Mouse (Mus musculus): ENCODE data around the gene Cav3. TPM values are rescaled to one million over a fixed set of nuclear protein-coding genes. Genes with fewer than 3 reads are reported as not detected.

Cav3 gene
- polyA plus RNA-seq (2021), result not detected

DNA sequence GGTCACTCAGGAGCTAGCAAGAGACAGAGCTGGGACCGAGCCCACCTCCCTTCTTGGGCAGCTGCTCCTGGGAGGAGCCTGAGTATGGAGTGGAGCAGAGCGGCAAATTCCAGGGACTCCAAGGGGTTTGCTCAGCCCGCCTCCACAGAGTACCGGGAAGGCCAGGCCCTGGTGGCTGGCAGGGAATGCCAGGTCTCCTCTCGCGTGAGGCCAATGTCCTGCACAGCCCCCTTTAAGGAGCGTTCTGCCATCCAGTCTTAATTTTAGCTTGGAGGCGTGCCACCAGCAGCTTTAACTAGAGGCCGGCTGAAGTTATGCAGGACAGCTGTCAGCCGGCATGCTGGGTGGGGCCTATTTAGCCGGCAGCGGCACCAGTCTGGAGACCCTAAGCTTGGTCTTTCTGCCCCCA lies at the start of gene Cav3:
Cav3 (plus strand) TSS at position 165 of the 409 bp plus-strand sequence.
- no peak for TF ChIP-seq CTCF (IDR thresholded peaks at IDR 0.05)
- ATAC-seq, result no peak
- peaks cover 5% of the 10 kb centered on the region for H3K27me3 ChIP-seq
- in situ Hi-C loops (cut with MboI; ENCODE audit: low pct_unique_long_range_greater_than_20kb), result no loop called here
- no peak for DNase-seq (ENCODE audit: low read depth, low spot score)
- POLR2A ChIA-PET, result no interaction called here
- CTCF ChIA-PET, result no interaction called here

DNA sequence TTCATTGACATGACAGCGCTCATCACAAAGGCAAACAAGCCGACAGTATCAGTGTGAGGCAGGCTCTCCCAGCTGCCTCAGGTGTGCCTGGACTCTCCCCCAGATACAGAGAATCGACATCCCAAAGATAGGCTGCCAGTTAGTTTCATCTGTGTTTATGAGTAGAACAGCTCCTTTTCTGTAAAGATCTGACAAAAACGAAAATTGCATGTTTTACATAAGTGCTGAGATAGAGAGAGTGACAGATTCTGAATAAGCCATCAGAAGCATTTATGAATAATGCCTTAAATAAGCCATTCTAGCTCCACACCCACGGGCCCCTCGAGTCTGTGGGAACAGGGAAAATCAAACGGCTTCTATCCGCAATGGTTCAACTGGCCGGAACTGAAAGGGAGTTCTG lies 40.0 kb upstream of the Cav3 start:
- TF ChIP-seq CTCF (IDR thresholded peaks at IDR 0.05), result no peak
- ATAC-seq (no peak), DNase-seq (ENCODE audit: low read depth, low spot score) (no peak)
- in situ Hi-C loops (cut with MboI; ENCODE audit: low pct_unique_long_range_greater_than_20kb), result no loop called here
- peaks cover 5% of the 10 kb centered on the region for H3K27me3 ChIP-seq
- POLR2A ChIA-PET, result no interaction called here
- CTCF ChIA-PET, result no interaction called here

DNA sequence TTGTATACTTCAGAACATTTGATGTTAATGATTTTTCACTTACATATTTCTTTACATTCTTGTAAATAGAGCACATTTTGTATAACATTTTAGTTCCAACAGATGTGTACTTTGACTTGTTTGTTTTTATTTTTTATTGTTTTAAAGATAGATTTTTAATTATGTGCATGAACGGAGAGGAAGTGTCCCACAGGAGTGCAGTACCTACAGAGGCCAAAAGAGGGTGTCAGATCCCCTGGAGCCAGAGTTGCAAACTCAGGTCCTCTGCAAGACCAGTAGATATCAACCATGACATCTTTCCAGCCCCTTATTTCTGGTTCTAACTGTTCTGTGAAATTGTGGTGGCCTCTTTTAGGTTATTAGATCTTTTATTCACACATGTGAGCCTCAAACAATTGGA lies 38.4 kb upstream of the Cav3 start:
- ChIA-PET POLR2A (no interaction called here), CTCF (no interaction called here)
- in situ Hi-C loops (cut with MboI; ENCODE audit: low pct_unique_long_range_greater_than_20kb), result no loop called here
- H3K27me3 ChIP-seq, result peaks cover 5% of the 10 kb centered on the region
- ATAC-seq (no peak), DNase-seq (ENCODE audit: low read depth, low spot score) (no peak)
- peak; percentile 17 for TF ChIP-seq CTCF (IDR thresholded peaks at IDR 0.05)

DNA sequence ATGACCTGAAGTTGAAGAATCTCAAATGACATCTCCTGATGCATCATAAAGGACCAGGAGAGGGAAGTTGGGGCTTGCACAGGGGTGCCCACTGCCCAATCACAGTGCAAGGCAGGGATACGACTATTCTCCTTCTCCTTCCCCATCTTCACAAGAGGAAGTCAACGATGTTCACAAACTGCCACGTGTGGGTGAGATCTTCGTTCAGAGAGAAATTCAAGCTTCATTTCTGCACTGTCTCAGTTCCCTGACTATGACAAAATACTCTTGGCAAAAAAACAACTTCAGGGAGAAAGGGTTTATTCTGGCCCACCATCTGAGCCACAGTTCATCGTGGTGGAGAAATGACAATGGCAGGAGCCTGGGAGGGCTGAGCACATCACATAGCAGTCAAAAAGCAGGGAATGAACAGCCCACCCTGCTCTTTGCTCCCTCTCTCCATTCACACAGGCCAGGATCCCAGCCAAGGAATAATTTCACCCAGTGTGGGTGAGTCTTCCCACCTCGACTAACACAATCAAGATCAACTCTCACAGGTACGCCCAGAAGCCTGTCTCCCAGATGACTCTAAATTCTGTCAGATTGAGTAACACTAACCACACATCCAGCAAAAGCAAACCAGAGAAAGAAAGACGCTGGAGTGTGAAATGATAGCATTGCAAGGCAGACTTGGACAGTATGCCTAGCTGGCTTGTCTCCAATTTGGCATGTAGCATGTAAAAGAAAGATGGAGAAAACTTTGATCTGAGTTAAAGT lies 35.4 kb upstream of the Cav3 start:
- no peak for DNase-seq (ENCODE audit: low read depth, low spot score)
- no peak for TF ChIP-seq CTCF (IDR thresholded peaks at IDR 0.05)
- ATAC-seq, result no peak
- POLR2A ChIA-PET, result no interaction called here
- CTCF ChIA-PET, result interaction anchor here (1.2 kb wide), 1 partner anchor 16 kb away, joined by 4 read pairs; no protein-coding TSS in a partner anchor
- H3K27me3 ChIP-seq, result peaks cover 5% of the 10 kb centered on the region
- in situ Hi-C loops (cut with MboI; ENCODE audit: low pct_unique_long_range_greater_than_20kb), result no loop called here

DNA sequence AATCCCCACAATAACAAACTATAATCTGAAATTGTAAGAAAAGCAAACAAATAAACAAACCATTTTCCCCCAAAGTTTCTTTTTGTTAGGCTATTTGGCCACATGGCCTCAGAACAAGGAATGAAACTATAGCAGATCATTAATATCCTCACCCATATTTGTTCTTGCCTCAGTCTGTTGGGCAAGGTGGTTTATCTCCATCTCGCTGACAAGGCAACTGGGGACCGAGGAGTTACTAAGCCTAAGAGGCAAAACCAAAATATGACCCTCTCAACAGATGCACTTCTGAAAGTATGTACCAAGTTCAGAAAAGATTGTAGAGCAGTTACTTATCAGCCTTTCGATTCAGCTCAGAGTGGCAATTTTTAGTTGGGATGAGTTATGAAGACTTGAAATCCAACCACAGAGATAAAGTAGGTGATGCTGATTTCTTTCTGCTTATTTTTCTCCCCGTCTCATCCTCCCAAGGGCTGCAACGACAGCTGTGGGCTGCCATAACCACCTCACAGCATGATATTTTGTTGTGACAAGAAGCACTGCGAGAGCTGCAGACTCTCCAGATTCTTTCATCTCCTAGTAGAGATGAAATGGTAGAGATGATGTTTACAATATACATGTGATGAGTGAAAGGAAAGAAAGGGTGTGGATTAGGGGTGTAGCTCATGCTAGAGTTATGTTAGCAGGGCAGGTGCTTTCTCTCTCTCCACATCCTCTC lies 33.1 kb upstream of the Cav3 start:
- DNase-seq (ENCODE audit: low read depth, low spot score), result no peak
- CTCF ChIA-PET, result no interaction called here
- in situ Hi-C loops (cut with MboI; ENCODE audit: low pct_unique_long_range_greater_than_20kb), result no loop called here
- TF ChIP-seq CTCF (IDR thresholded peaks at IDR 0.05), result no peak
- ATAC-seq, result no peak
- POLR2A ChIA-PET, result no interaction called here
- no peaks in the 10 kb centered on the region for H3K27me3 ChIP-seq

DNA sequence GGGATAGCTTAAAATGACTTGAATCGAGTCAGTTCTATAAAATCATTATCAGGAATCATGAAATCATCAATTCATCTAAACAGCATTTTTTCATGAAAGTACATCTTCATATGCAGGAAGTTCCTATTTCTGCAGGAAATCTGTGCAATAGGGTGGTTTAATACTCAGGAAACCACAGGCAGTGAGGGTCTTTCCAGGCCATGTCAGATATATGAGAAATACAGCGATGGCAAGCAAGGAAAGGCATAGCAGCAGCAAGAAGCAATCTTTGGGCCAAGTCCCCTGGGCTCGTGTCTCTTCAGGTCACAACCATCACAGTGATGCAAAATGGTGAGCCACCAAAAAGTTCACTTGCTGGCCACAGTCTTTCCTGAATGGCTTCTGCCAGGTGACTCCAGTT lies 13.6 kb upstream of the Cav3 start:
- TF ChIP-seq CTCF (IDR thresholded peaks at IDR 0.05), result no peak
- peaks cover 27% of the 10 kb centered on the region for H3K27me3 ChIP-seq
- ATAC-seq (no peak), DNase-seq (ENCODE audit: low read depth, low spot score) (no peak)
- ChIA-PET POLR2A (no interaction called here), CTCF (no interaction called here)
- in situ Hi-C loops (cut with MboI; ENCODE audit: low pct_unique_long_range_greater_than_20kb), result no loop called here

DNA sequence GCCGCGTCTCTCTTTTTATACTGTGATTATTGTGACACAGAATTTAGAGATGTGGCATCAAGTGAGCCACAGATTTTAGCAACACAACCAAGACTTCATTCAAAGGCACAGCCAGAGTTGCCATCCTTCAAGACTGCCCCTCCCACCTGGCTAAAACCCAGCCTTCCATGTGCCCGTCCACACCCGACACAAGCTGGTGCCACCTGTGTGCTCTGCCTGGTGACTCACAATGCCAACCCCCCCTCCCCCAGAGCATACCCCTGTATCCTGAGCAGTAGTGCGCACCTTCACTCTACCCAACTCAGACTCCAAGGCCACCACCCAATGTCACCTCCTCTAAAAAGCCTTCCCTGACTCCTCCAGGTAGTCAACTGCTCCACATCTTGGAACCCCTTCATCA lies 2.2 kb downstream of the Cav3 start:
- H3K27me3 ChIP-seq, result no peaks in the 10 kb centered on the region
- ChIA-PET POLR2A (no interaction called here), CTCF (no interaction called here)
- no peak for ATAC-seq
- in situ Hi-C loops (cut with MboI; ENCODE audit: low pct_unique_long_range_greater_than_20kb), result no loop called here
- DNase-seq (ENCODE audit: low read depth, low spot score), result no peak
- TF ChIP-seq CTCF (IDR thresholded peaks at IDR 0.05), result no peak

DNA sequence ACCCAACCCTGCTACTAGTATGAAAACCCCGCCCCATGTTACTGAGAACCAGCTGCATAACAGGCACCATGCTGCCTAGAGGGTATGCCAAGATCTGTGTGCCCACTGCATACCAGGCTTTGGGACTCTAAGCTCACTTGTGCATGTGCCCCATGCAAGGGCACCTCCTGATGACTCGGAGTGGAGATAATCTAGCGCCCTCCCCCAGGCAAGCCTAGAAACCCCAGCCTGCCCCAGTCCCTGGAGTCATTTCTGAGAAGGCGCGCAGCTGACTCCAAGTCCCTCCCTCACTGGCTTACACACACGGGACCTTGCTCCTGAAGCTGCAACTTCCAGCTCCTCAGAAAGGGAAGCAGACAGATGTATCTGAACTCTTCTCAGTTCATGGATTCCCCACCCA lies 4.0 kb downstream of the Cav3 start:
- no peak for TF ChIP-seq CTCF (IDR thresholded peaks at IDR 0.05)
- DNase-seq (ENCODE audit: low read depth, low spot score), result no peak
- POLR2A ChIA-PET, result no interaction called here

DNA sequence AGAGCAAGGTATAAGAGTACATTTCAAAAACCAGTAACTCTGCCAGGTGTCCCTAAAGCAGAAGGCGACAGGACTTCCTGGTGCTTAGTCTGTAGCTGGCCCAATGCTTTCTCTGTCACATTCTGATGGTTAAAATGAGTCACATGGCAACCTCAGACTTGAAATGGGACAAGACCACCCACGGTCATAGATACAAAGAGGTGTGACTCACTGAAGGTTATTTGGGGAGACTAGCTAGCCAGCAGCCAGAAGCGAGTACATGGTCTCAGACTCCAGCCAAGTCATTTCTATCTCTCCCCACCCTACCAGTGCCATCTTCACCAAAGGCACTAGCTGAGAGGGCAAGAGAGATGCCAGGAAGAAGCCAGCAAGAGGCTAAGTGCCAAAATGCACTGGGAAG lies 6.1 kb downstream of the Cav3 start:
- DNase-seq (ENCODE audit: low read depth, low spot score) (no peak), ATAC-seq (peak; percentile 40)
- in situ Hi-C loops (cut with MboI; ENCODE audit: low pct_unique_long_range_greater_than_20kb), result no loop called here
- POLR2A ChIA-PET, result no interaction called here
- CTCF ChIA-PET, result interaction anchor here (0.8 to 1.0 kb wide), 2 partner anchors 24 to 26 kb away, joined by 3 to 4 read pairs; no protein-coding TSS in a partner anchor
- peaks cover 6% of the 10 kb centered on the region for H3K27me3 ChIP-seq
- TF ChIP-seq CTCF (IDR thresholded peaks at IDR 0.05), result no peak

More for the DNA sequence above, 4.0 kb downstream of the Cav3 start:
- in situ Hi-C loops (cut with MboI; ENCODE audit: low pct_unique_long_range_greater_than_20kb), result no loop called here
- CTCF ChIA-PET, result no interaction called here
- no peak for ATAC-seq
- no peaks in the 10 kb centered on the region for H3K27me3 ChIP-seq

DNA sequence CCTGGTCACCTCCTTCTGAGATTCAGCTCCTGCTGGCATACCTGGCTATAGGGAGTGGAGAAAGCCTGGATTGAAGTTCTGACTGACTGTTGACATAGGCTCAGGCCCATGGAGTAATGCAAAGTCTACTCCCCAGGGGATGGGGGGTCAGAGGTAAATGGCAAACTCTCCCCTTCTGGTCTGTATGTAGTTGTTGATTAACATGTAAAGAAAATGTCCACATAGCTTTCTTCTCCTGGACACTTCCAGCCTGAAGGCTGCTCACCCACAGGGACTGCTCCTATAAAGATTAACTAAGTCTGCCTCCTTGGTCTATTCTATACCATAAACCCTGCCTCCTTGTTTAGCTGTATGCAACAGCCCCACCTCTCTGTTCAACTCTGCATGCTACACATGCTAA lies 6.7 kb downstream of the Cav3 start:
- in situ Hi-C loops (cut with MboI; ENCODE audit: low pct_unique_long_range_greater_than_20kb), result no loop called here

DNA sequence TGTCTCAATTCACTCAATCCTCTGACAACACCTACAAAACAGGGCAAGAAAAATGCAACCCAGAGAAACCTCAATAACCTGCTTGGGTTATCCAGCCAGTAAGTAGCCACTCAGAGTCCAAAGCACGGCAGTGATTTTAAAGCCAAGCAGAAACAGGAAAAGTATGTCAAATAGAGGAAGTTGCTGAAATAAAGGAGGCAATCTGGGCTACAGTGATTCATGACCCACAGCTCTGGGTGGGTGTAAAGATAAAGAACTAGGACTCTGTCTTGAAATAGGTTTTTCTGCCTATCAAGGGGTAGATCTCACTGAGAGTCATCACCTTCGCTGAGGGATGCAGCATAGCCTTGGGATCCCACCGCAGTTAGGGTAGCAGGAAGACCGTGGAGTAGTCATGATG lies 12.3 kb downstream of the Cav3 start:
- TF ChIP-seq CTCF (IDR thresholded peaks at IDR 0.05), result no peak
- DNase-seq (ENCODE audit: low read depth, low spot score) (no peak), ATAC-seq (no peak)
- POLR2A ChIA-PET, result no interaction called here
- CTCF ChIA-PET, result no interaction called here
- in situ Hi-C loops (cut with MboI; ENCODE audit: low pct_unique_long_range_greater_than_20kb), result no loop called here
- peaks cover 12% of the 10 kb centered on the region for H3K27me3 ChIP-seq

More for the DNA sequence above, 6.7 kb downstream of the Cav3 start:
- H3K27me3 ChIP-seq, result peaks cover 8% of the 10 kb centered on the region
- TF ChIP-seq CTCF (IDR thresholded peaks at IDR 0.05), result no peak
- ChIA-PET CTCF (interaction anchor here (0.8 to 1.0 kb wide), 2 partner anchors 25 kb away, joined by 3 to 4 read pairs; no protein-coding TSS in a partner anchor), POLR2A (no interaction called here)
- no peak for DNase-seq (ENCODE audit: low read depth, low spot score)
- no peak for ATAC-seq

All from Patski (cell line).